Mouse (Mus musculus): ENCODE measurements around the gene Poc1a. TPM values are rescaled to one million over a fixed set of nuclear protein-coding genes. Genes with fewer than 3 reads are reported as not detected.

Gene Poc1a
- total and polyA plus RNA-seq, 2 experiments from 2014 or later, result 12.3 to 13.6 TPM

- peak overlapping the region; percentile 91 for H3K4me2 ChIP-seq (ENCODE audit: low read depth, low read length)
- H3K4me3 ChIP-seq (ENCODE audit: low read depth, low read length), result peak overlapping the region; percentile 83
- ATAC-seq (ENCODE audit: insufficient read depth, low read depth) (0 out of 2 replicates have a peak, but pooled peaks have one; percentile 3), DNase-seq (ENCODE audit: low spot score) (peak; percentile 81)
- peaks cover 36% of the 10 kb centered on the region for H3K36me3 ChIP-seq (replicated peaks; ENCODE audit: control insufficient read depth, insufficient read depth, low read length)
- H3K27ac ChIP-seq (ENCODE audit: low read depth), result peak overlapping the region; percentile 79
- peak overlapping the region; percentile 37; the same call in 1 of the 2 replicates for H3K9ac ChIP-seq (replicated peaks; ENCODE audit: low read depth, low read length)
- TF ChIP-seq CTCF (IDR thresholded peaks at IDR 0.05; ENCODE audit: low read depth) (no peak), EP300 (IDR thresholded peaks at IDR 0.05; ENCODE audit: low read depth) (peak; percentile 85)
- 11% methylated on average over 6 of the region's 6 CpGs for WGBS
- H3K27me3 ChIP-seq (ENCODE audit: control insufficient read depth, insufficient read depth, low read length), result no peaks in the 10 kb centered on the region
- H3K4me1 ChIP-seq (ENCODE audit: control insufficient read depth, insufficient read depth), result peaks cover 25% of the 10 kb centered on the region
- no peaks in the 10 kb centered on the region for H3K9me3 ChIP-seq (replicated peaks; ENCODE audit: control insufficient read depth, low read length)
These were observed 90.9 kb downstream of the Poc1a start for GRCm38 (mm10) chr9:106371776-106372175.

GRCm38 (mm10) chr9:106372431-106373412 lies 91.9 kb downstream of the Poc1a start:
- DNase-seq (ENCODE audit: low spot score) (no peak), ATAC-seq (ENCODE audit: insufficient read depth, low read depth) (no peak)
- H3K27ac ChIP-seq (ENCODE audit: low read depth), result peak overlapping the region; percentile 79
- 83% methylated on average over 11 of the region's 11 CpGs for WGBS
- no peaks in the 10 kb centered on the region for H3K27me3 ChIP-seq (ENCODE audit: control insufficient read depth, insufficient read depth, low read length)
- H3K9ac ChIP-seq (replicated peaks; ENCODE audit: low read depth, low read length), result peak overlapping the region; percentile 37; the same call in 1 of the 2 replicates
- TF ChIP-seq EP300 (IDR thresholded peaks at IDR 0.05; ENCODE audit: low read depth), result no peak
- no peak for TF ChIP-seq CTCF (IDR thresholded peaks at IDR 0.05; ENCODE audit: low read depth)
- H3K36me3 ChIP-seq (replicated peaks; ENCODE audit: control insufficient read depth, insufficient read depth, low read length), result peaks cover 45% of the 10 kb centered on the region
- no peaks in the 10 kb centered on the region for H3K9me3 ChIP-seq (replicated peaks; ENCODE audit: control insufficient read depth, low read length)
- peaks cover 25% of the 10 kb centered on the region for H3K4me1 ChIP-seq (ENCODE audit: control insufficient read depth, insufficient read depth)
- H3K4me2 ChIP-seq (ENCODE audit: low read depth, low read length), result peak overlapping the region; percentile 91
- H3K4me3 ChIP-seq (ENCODE audit: low read depth, low read length), result peak overlapping the region; percentile 83

- Histone ChIP-seq H3K4me1 (ENCODE audit: control insufficient read depth, insufficient read depth) (peaks cover 25% of the 10 kb centered on the region), H3K9me3 (replicated peaks; ENCODE audit: control insufficient read depth, low read length) (no peaks in the 10 kb centered on the region), H3K9ac (replicated peaks; ENCODE audit: low read depth, low read length) (no peak overlapping the region), H3K27ac (ENCODE audit: low read depth) (no peak overlapping the region), H3K36me3 (replicated peaks; ENCODE audit: control insufficient read depth, insufficient read depth, low read length) (peaks cover 53% of the 10 kb centered on the region), H3K27me3 (ENCODE audit: control insufficient read depth, insufficient read depth, low read length) (no peaks in the 10 kb centered on the region), H3K4me3 (ENCODE audit: low read depth, low read length) (no peak overlapping the region), H3K4me2 (ENCODE audit: low read depth, low read length) (no peak overlapping the region)
- ATAC-seq (ENCODE audit: insufficient read depth, low read depth) (no peak), DNase-seq (ENCODE audit: low spot score) (no peak)
- 55% methylated on average over 7 of the region's 7 CpGs for WGBS
- TF ChIP-seq EP300 (IDR thresholded peaks at IDR 0.05; ENCODE audit: low read depth) (no peak), CTCF (IDR thresholded peaks at IDR 0.05; ENCODE audit: low read depth) (no peak)
These were observed 93.1 kb downstream of the Poc1a start for GRCm38 (mm10) chr9:106373973-106374372.

GRCm38 (mm10) chr9:106377247-106377646 lies 96.4 kb downstream of the Poc1a start:
- Histone ChIP-seq H3K27ac (ENCODE audit: low read depth) (no peak overlapping the region), H3K4me2 (ENCODE audit: low read depth, low read length) (no peak overlapping the region), H3K4me3 (ENCODE audit: low read depth, low read length) (no peak overlapping the region), H3K36me3 (replicated peaks; ENCODE audit: control insufficient read depth, insufficient read depth, low read length) (peaks cover 46% of the 10 kb centered on the region), H3K4me1 (ENCODE audit: control insufficient read depth, insufficient read depth) (peaks cover 6% of the 10 kb centered on the region; the same call in 1 of the 2 replicates), H3K9ac (replicated peaks; ENCODE audit: low read depth, low read length) (no peak overlapping the region), H3K9me3 (replicated peaks; ENCODE audit: control insufficient read depth, low read length) (no peaks in the 10 kb centered on the region), H3K27me3 (ENCODE audit: control insufficient read depth, insufficient read depth, low read length) (no peaks in the 10 kb centered on the region)
- no peak for ATAC-seq (ENCODE audit: insufficient read depth, low read depth)
- no peak for DNase-seq (ENCODE audit: low spot score)
- WGBS, result 77% methylated on average over 8 of the region's 8 CpGs
- no peak for TF ChIP-seq CTCF (IDR thresholded peaks at IDR 0.05; ENCODE audit: low read depth)

GRCm38 (mm10) chr9:106378045-106378444 lies 97.2 kb downstream of the Poc1a start:
- ATAC-seq (ENCODE audit: insufficient read depth, low read depth), result no peak
- Histone ChIP-seq H3K4me1 (ENCODE audit: control insufficient read depth, insufficient read depth) (no peaks in the 10 kb centered on the region), H3K9ac (replicated peaks; ENCODE audit: low read depth, low read length) (no peak overlapping the region), H3K4me2 (ENCODE audit: low read depth, low read length) (no peak overlapping the region), H3K36me3 (replicated peaks; ENCODE audit: control insufficient read depth, insufficient read depth, low read length) (peaks cover 38% of the 10 kb centered on the region), H3K9me3 (replicated peaks; ENCODE audit: control insufficient read depth, low read length) (no peaks in the 10 kb centered on the region), H3K27me3 (ENCODE audit: control insufficient read depth, insufficient read depth, low read length) (no peaks in the 10 kb centered on the region), H3K27ac (ENCODE audit: low read depth) (no peak overlapping the region), H3K4me3 (ENCODE audit: low read depth, low read length) (no peak overlapping the region)
- no peak for TF ChIP-seq CTCF (IDR thresholded peaks at IDR 0.05; ENCODE audit: low read depth)
- TF ChIP-seq EP300 (IDR thresholded peaks at IDR 0.05; ENCODE audit: low read depth), result no peak
- DNase-seq (ENCODE audit: low spot score), result no peak
- WGBS, result 58% methylated on average over 3 of the region's 3 CpGs
